Mouse (Mus musculus): ENCODE measurements at regions not wholly inside any gene's neighbourhood (a gene's known extent, or its start where the extent isn't known, plus 50 kb on each side); places are given as distances from the start of the nearest gene placed in this dataset.

GRCm38 (mm10) chr9:76896347-76896746 lies 149.2 kb downstream of the Tinag start:
- DNase-seq = no peak

- DNase-seq = no peak
Observed at GRCm38 (mm10) chr9:76881830-76882229, 163.8 kb downstream of the Tinag start.

- DNase-seq = no peak
Observed at GRCm38 (mm10) chr9:76876020-76876419, 169.6 kb downstream of the Tinag start.

- no peak for DNase-seq
Observed at GRCm38 (mm10) chr9:76872418-76872817, 173.2 kb downstream of the Tinag start.

GRCm38 (mm10) chr9:76869635-76870034 lies 176.0 kb downstream of the Tinag start:
- DNase-seq = no peak

- DNase-seq = no peak
Observed at GRCm38 (mm10) chr9:76868633-76869032, 177.0 kb downstream of the Tinag start.

GRCm38 (mm10) chr9:76822173-76822572 lies 223.4 kb downstream of the Tinag start:
- no peak for DNase-seq

GRCm38 (mm10) chr9:76794951-76795350 lies 228.0 kb upstream of the Fam83b start:
- no peak for DNase-seq

GRCm38 (mm10) chr9:76788654-76789053 lies 221.7 kb upstream of the Fam83b start:
- DNase-seq = peak; percentile 66
